Comparison of ENCODE assay signal across 12 mouse cellular contexts in the genomic region with DNA sequence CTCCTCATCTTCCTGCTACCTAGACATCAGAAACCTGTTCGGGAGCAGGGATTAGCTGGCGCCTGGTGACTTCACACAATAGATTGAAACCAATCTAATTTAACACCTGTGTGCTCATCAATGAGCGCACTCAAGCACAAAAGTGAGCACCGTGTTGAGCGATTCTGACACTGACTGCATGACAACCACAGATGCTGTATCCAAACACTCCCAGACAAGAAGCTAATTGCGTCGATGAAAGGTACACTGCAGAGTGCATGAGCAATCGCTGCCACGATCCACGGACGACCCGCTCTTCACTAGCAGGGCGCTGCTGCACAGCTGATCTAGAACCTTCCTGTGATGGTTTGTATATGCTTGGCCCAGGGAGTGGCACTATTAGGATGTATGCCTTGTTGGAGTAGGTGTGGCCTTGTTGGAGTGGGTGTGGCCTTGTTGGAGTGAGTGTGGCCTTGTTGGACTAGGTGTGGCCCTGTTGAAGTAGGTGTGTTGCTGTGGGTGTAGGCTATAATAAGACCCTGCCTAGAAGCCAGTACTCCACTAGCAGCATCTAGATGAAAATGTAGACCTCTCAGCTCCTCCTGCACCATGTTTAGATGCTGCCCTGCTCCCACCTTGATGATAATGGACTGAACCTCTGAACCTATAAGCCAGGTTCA.
DNase-seq lines count a peak whose midpoint lies in the region; ATAC-seq lines count a peak whose summit lies in the region.
"Had no signal": no experiment of that assay in that cellular context is flagged by ENCODE, and none has a peak within 500 bp of the region (broad histone marks: within the 10 kb centered on the region; RNA-seq: fewer than 3 reads in every experiment).

No protein-coding gene starts in this region.

- H3K36me3 ChIP-seq in hindbrain, embryonic 12.5 days, result no peaks in the 10 kb centered on the region
- no peaks in the 10 kb centered on the region; the same call in 1 of the 2 replicates for H3K36me3 ChIP-seq in hindbrain, embryonic 10.5 days
- no peaks in the 10 kb centered on the region for H3K36me3 ChIP-seq in forebrain, embryonic 14.5 days (ENCODE audit: control insufficient read depth, insufficient read depth, low read length)
- H3K36me3 ChIP-seq in midbrain, embryonic 14.5 days (ENCODE audit: control insufficient read depth, insufficient read depth, low read length), result no peaks in the 10 kb centered on the region

- 71% methylated on average over 13 of the region's 13 CpGs for WGBS in hindbrain, embryonic 12.5 days
- 88% methylated on average over 13 of the region's 13 CpGs for WGBS in hindbrain, embryonic 10.5 days
- WGBS in forebrain, embryonic 14.5 days, result 13% methylated on average over 13 of the region's 13 CpGs
- WGBS in midbrain, embryonic 14.5 days, result 49% methylated on average over 13 of the region's 13 CpGs

- peaks cover 29% of the 10 kb centered on the region for H3K4me1 ChIP-seq in hindbrain, embryonic 12.5 days
- peaks cover 41% of the 10 kb centered on the region for H3K4me1 ChIP-seq in hindbrain, embryonic 10.5 days (replicated peaks)
- H3K4me1 ChIP-seq in forebrain, embryonic 14.5 days (ENCODE audit: control insufficient read depth, insufficient read depth, low read length), result peaks cover 11% of the 10 kb centered on the region
- peaks cover 16% of the 10 kb centered on the region for H3K4me1 ChIP-seq in midbrain, embryonic 14.5 days (ENCODE audit: control insufficient read depth, insufficient read depth, low read length)

- DNase-seq in hindbrain, embryonic 10.5 days (ENCODE audit: low spot score), result no peak
- peak; percentile 12 for DNase-seq in Muller cell, postnatal 12 days (ENCODE audit: inconsistent ontology term)
- peak; percentile 78 for DNase-seq in forebrain, embryonic 14.5 days (ENCODE audit: low spot score)
- peak; percentile 59 for DNase-seq in midbrain, embryonic 14.5 days
- DNase-seq in ovary, postnatal 10 days (ENCODE audit: low spot score), result no peak
- no peak for DNase-seq in gastrocnemius, postnatal 10 days
- DNase-seq in urinary bladder, adult 18-20 months (ENCODE audit: low spot score in 2 of 2), result no peak
- DNase-seq: adrenal gland, postnatal 25 days; cerebellum, adult 8-10 months; gastrocnemius, postnatal 36 days; thymus, postnatal 36 days had no signal

- H3K27ac ChIP-seq in hindbrain, embryonic 12.5 days, result 0 out of 2 replicates have a peak overlapping the region, but pooled peaks have one; percentile 45
- H3K27ac ChIP-seq in hindbrain, embryonic 10.5 days, result no peak overlapping the region
- 0 out of 2 replicates have a peak overlapping the region, but pooled peaks have one; percentile 41 for H3K27ac ChIP-seq in forebrain, embryonic 14.5 days (ENCODE audit: low read depth, low read length)
- peak overlapping the region; percentile 52 for H3K27ac ChIP-seq in midbrain, embryonic 14.5 days (replicated peaks; ENCODE audit: low read depth, low read length)

- no peak overlapping the region for H3K4me2 ChIP-seq in hindbrain, embryonic 12.5 days (replicated peaks)
- H3K4me2 ChIP-seq in forebrain, embryonic 14.5 days (ENCODE audit: low read length), result no peak overlapping the region
- H3K4me2 ChIP-seq in midbrain, embryonic 14.5 days (ENCODE audit: low read length), result no peak overlapping the region

- peak; percentile 58 for ATAC-seq in hindbrain, embryonic 12.5 days (ENCODE audit: low FRiP score)
- ATAC-seq in forebrain, embryonic 14.5 days, result peak; percentile 79
- ATAC-seq in midbrain, embryonic 14.5 days (ENCODE audit: low FRiP score, low TSS enrichment), result peak; percentile 27; the same call in 1 of the 2 replicates

- H3K27me3 ChIP-seq in hindbrain, embryonic 12.5 days, result no peaks in the 10 kb centered on the region
- no peaks in the 10 kb centered on the region for H3K27me3 ChIP-seq in hindbrain, embryonic 10.5 days (ENCODE audit: insufficient read depth, poor library complexity, severe bottlenecking)
- H3K27me3 ChIP-seq in forebrain, embryonic 14.5 days (replicated peaks; ENCODE audit: control insufficient read depth, insufficient read depth, low read length), result no peaks in the 10 kb centered on the region
- no peaks in the 10 kb centered on the region for H3K27me3 ChIP-seq in midbrain, embryonic 14.5 days (ENCODE audit: control insufficient read depth, insufficient read depth, low read length)

- H3K4me3 ChIP-seq in hindbrain, embryonic 12.5 days, result no peak overlapping the region
- H3K4me3 ChIP-seq in hindbrain, embryonic 10.5 days, result no peak overlapping the region
- no peak overlapping the region for H3K4me3 ChIP-seq in forebrain, embryonic 14.5 days (ENCODE audit: low read depth, low read length)
- H3K4me3 ChIP-seq in midbrain, embryonic 14.5 days (replicated peaks; ENCODE audit: low read depth, low read length), result no peak overlapping the region

- H3K9me3 ChIP-seq in hindbrain, embryonic 12.5 days (replicated peaks), result no peaks in the 10 kb centered on the region
- H3K9me3 ChIP-seq in hindbrain, embryonic 10.5 days, result no peaks in the 10 kb centered on the region
- H3K9me3 ChIP-seq in forebrain, embryonic 14.5 days (replicated peaks; ENCODE audit: control insufficient read depth, low read length), result no peaks in the 10 kb centered on the region
- no peaks in the 10 kb centered on the region for H3K9me3 ChIP-seq in midbrain, embryonic 14.5 days (ENCODE audit: control insufficient read depth, low read length)

- no peak overlapping the region for H3K9ac ChIP-seq in hindbrain, embryonic 12.5 days
- H3K9ac ChIP-seq in forebrain, embryonic 14.5 days (ENCODE audit: low read length), result no peak overlapping the region
- H3K9ac ChIP-seq in midbrain, embryonic 14.5 days (replicated peaks; ENCODE audit: low read length), result no peak overlapping the region

Comparison
In these comparisons a context has a peak if more than half of its experiments do, and no peak if none do; other contexts are left out.
1. ATAC-seq: peak in every context shown above with its lines; median percentile 79 in forebrain, embryonic 14.5 days; 58 in hindbrain, embryonic 12.5 days; 27 in midbrain, embryonic 14.5 days.
2. DNase-seq: peak in Muller cell, postnatal 12 days (single experiment), forebrain, embryonic 14.5 days (single experiment) and midbrain, embryonic 14.5 days (single experiment); none in hindbrain, embryonic 10.5 days (single experiment), ovary, postnatal 10 days (single experiment), gastrocnemius, postnatal 10 days (single experiment) and urinary bladder, adult 18-20 months (0 of 2).